Mouse (Mus musculus) lung, embryonic 16.5 days (tissue): ENCODE results near the gene Cfap73. TPM values are rescaled to one million over a fixed set of nuclear protein-coding genes. Genes with fewer than 3 reads are reported as not detected.

Source experiments
- ATAC-seq: fragments of 200-750 bp; cut with Nextera tagmentation; 2 replicates; pipeline ENCODE4 v1.8.0; 2017; ENCODE audit warnings: low read depth, mild to moderate bottlenecking, moderate library complexity
- H3K27ac ChIP-seq: fragments of 300-500 bp; sonication (generic); 2 replicates; pipeline ENCODE4 v1.5.1; 2014; ENCODE audit warnings: mild to moderate bottlenecking, control low read depth, low read length
- H3K27me3 ChIP-seq: fragments of 300-500 bp; sonication (generic); 2 replicates; pipeline ENCODE4 v1.6.1; 2014; ENCODE audit warnings: low read depth, low read length, mixed read lengths; ENCODE audit not compliant: control insufficient read depth, insufficient read depth
- H3K36me3 ChIP-seq: fragments of 300-500 bp; sonication (generic); 2 replicates; pipeline ENCODE4 v1.6.1; 2014; ENCODE audit warnings: low read length; ENCODE audit not compliant: control insufficient read depth, insufficient read depth
- H3K4me1 ChIP-seq: fragments of 300-500 bp; sonication (generic); replicated peaks from 2 replicates; pipeline ENCODE4 v1.6.1; 2014; ENCODE audit warnings: low read length, mixed read lengths; ENCODE audit not compliant: control insufficient read depth, insufficient read depth
- H3K4me2 ChIP-seq: fragments of 300-500 bp; sonication (generic); 2 replicates; pipeline ENCODE4 v1.6.1; 2014; ENCODE audit warnings: low read depth, low read length, control low read depth
- H3K4me3 ChIP-seq: fragments of 300-500 bp; sonication (generic); 2 replicates; pipeline ENCODE4 v1.5.1; 2014; ENCODE audit warnings: mild to moderate bottlenecking, low read length, control low read depth
- H3K9ac ChIP-seq: fragments of 300-500 bp; sonication (generic); 2 replicates; pipeline ENCODE4 v1.6.1; 2014; ENCODE audit warnings: low read length, control low read depth
- H3K9me3 ChIP-seq: fragments of 300-500 bp; sonication (generic); 2 replicates; pipeline ENCODE4 v1.6.1; 2016; ENCODE audit warnings: low read length; ENCODE audit not compliant: control insufficient read depth
- WGBS: fragments of 180-500 bp; shearing (Covaris S2); extraction: QIAGEN DNeasy Blood & Tissue Kit; methylation state at CpG from one replicate; pipeline ENCODE4 v1.1.7; 2014; 5-methylcytosine and 5-hydroxymethylcytosine counted together
- polyA plus RNA-seq: library from polyadenylated mRNA; unstranded; fragments of >200 nt; fragmentation: Nextera tagmentation; extraction: Ambion mirVana; gene quantifications from 2 replicates; pipeline ENCODE4 v1.2.1, GENCODE M21; 2015

Gene Cfap73
- polyA plus RNA-seq, 1 experiment from 2014 or later = 0.94 TPM

DNA sequence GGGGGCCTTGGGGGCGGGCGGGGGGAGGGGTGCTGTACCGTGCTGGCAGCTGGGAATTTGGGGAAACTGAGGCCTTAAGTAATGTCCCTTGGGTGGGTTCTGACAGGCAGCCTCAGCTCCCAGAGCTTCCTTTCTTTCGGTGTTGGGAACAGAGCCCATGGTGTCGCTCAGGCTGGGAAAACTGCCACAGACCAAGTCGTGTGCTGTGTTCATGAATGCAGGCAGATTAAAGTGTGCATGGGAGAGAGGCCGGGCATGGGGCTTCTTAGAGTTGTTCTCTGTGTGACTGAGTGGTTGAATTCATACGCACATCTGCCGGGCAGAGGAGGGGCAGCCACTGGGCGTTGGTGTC, 12.2 kb downstream of the Cfap73 start:
- Histone ChIP-seq H3K36me3 (peaks cover 64% of the 10 kb centered on the region), H3K4me2 (no peak overlapping the region), H3K9me3 (no peaks in the 10 kb centered on the region), H3K27me3 (no peaks in the 10 kb centered on the region), H3K27ac (no peak overlapping the region), H3K4me1 (no peaks in the 10 kb centered on the region), H3K9ac (no peak overlapping the region), H3K4me3 (no peak overlapping the region)
- WGBS = 88% methylated on average over 10 of the region's 10 CpGs
- ATAC-seq = no peak

DNA sequence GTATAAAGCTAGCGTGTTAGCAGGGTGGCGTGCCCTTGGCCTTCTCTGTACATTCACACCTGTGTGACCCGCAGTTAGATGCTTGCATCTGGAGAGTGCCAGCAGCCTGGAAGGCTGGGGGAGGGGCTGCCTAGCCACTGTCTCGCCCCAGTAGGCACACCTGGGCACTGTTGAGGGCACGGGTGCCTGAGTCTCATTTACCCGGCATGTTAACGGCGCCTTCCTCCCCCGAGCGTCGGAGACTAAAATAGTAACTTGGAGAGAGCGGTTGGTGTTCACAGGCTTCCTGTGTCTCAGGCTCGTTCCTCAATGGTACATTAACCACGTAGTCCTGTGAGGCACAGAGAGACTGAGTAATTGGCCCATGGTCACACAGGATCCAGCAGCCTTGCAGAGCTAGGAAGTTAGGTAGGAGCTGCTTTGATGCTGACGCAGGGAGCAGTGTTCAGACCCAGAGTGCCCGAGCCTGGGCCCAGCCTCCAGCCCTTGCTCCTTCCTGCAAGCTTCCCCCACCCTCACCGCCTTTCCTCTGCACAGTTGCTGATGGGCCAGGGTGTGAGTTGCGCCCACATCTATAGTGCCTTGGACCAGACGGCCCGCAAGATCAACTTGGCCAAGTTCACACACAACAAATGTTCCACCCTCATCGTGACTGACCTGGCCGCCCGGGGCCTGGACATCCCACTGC, 12.8 kb downstream of the Cfap73 start:
- no peak for ATAC-seq
- WGBS = 91% methylated on average over 23 of the region's 23 CpGs
- peaks cover 63% of the 10 kb centered on the region for H3K36me3 ChIP-seq

DNA sequence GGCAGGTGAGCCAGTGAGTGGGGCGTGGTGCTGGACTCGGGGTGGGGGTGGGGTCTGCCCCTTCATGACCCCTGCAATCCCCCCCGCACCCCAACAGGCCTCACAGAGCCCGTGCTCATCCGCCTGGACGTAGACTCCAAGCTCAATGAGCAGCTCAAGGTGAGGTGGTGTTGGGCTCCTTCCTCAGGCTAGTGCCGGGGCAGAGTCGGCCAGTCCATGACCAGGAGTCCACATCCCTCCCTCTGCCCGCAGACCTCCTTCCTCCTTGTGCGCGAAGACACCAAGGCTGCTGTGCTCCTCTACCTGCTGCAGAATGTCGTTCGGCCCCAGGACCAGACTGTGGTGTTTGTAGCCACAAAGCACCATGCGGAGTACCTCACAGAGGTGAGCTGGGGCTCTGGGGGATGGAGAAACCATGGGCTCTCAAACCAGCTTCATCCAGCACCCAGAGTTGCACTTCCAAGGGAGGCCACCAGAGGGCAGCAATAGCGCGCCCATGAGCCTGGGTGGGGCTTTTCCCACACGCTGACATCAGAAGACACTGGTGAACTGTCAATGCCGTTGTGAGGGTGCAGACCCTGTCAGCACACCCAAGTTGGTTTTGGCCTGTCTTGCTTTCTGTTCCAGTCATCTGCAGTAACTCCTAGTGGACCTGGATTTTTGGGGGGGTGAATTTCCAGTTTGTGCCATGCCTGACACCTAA, 13.5 kb downstream of the Cfap73 start:
- H3K4me2 ChIP-seq = no peak overlapping the region
- H3K4me1 ChIP-seq = no peaks in the 10 kb centered on the region
- no peaks in the 10 kb centered on the region for H3K27me3 ChIP-seq
- H3K36me3 ChIP-seq = peaks cover 66% of the 10 kb centered on the region
- H3K9me3 ChIP-seq = peaks cover 3% of the 10 kb centered on the region; the same call in 1 of the 2 replicates
- no peak overlapping the region for H3K9ac ChIP-seq
- no peak overlapping the region for H3K4me3 ChIP-seq
- 68% methylated on average over 18 of the region's 18 CpGs for WGBS
- ATAC-seq = peak; percentile 39; the same call in 1 of the 2 replicates
- no peak overlapping the region for H3K27ac ChIP-seq

More for the DNA sequence above, 12.8 kb downstream of the Cfap73 start:
- Histone ChIP-seq H3K4me1 (no peaks in the 10 kb centered on the region), H3K27me3 (no peaks in the 10 kb centered on the region), H3K27ac (no peak overlapping the region), H3K9ac (no peak overlapping the region), H3K4me3 (no peak overlapping the region), H3K9me3 (no peaks in the 10 kb centered on the region), H3K4me2 (no peak overlapping the region)

DNA sequence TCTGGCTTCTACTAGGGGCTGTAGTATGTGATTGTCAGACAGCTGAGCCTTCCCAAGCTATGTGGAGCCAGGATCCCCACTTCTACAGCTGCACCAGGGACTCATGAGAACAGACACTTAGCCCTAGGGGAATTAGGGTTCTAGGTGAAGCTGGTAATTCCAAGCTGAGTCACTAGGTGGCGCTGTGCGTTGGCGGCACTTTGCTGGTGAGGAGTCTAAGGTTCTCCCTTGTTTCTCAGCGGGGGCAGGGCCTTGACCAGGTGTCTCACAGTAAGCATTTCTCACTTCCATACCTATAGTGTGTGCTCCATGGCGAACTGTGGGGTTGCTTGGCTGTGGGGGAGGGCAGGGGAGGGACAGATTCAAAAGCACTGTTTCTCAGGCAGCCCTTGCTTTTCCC, 14.8 kb downstream of the Cfap73 start:
- 22% methylated on average over 5 of the region's 5 CpGs for WGBS
- Histone ChIP-seq H3K9ac (no peak overlapping the region), H3K4me3 (no peak overlapping the region), H3K27me3 (no peaks in the 10 kb centered on the region), H3K27ac (no peak overlapping the region), H3K4me1 (peaks cover under 1% of the 10 kb centered on the region; the same call in 1 of the 2 replicates), H3K4me2 (no peak overlapping the region), H3K9me3 (peaks cover 3% of the 10 kb centered on the region; the same call in 1 of the 2 replicates), H3K36me3 (peaks cover 54% of the 10 kb centered on the region)
- no peak for ATAC-seq

DNA sequence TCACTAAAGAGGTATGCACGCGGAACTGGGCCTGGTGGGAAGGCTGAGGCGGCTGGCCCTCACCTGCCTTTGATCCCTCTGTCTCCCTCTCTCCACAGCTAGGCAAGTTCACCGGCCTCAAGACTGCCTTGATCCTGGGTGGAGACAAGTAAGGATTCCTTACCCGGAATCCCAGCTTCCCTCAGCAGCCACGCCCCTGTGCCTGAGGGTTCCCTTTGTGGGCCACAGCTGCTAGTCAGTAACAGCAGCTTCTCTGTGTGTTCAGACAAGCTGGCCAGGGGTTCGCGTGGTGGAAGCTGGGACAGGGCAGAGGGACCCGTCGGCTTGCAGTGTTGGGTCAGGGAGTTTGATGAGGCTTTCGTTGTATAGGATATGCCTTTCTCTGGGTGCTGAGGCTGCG, 15.3 kb downstream of the Cfap73 start:
- Histone ChIP-seq H3K4me3 (no peak overlapping the region), H3K27ac (no peak overlapping the region), H3K4me2 (no peak overlapping the region), H3K36me3 (peaks cover 52% of the 10 kb centered on the region), H3K27me3 (no peaks in the 10 kb centered on the region), H3K9ac (no peak overlapping the region), H3K9me3 (peaks cover 3% of the 10 kb centered on the region; the same call in 1 of the 2 replicates), H3K4me1 (peaks cover 5% of the 10 kb centered on the region)
- no peak for ATAC-seq
- WGBS = 84% methylated on average over 12 of the region's 12 CpGs

DNA sequence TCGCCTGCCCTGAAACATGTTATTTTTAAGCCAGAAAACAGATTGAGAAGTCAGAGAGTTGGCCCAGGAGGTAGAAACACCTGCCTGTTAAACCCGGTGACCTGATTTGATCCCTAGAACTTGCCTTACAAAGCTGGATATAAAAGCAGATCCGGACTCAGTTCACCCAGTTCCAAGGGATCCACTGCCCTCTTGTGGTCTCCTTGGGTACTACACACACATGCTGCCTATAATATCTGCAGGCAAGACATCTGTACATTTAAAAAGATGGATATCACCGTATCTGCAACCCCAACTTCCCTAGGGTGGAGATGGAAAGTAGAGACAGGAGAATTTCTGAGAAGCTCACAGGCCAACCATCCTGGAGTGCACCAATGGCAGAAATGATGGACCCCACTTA, 18.1 kb downstream of the Cfap73 start:
- no peak overlapping the region for H3K4me3 ChIP-seq
- H3K4me1 ChIP-seq = peaks cover 16% of the 10 kb centered on the region
- H3K9ac ChIP-seq = no peak overlapping the region
- ATAC-seq = no peak
- WGBS = 95% methylated on average over 4 of the region's 4 CpGs
- H3K27me3 ChIP-seq = no peaks in the 10 kb centered on the region
- H3K4me2 ChIP-seq = no peak overlapping the region
- peaks cover 3% of the 10 kb centered on the region; the same call in 1 of the 2 replicates for H3K9me3 ChIP-seq
- no peak overlapping the region for H3K27ac ChIP-seq
- H3K36me3 ChIP-seq = peaks cover 36% of the 10 kb centered on the region

DNA sequence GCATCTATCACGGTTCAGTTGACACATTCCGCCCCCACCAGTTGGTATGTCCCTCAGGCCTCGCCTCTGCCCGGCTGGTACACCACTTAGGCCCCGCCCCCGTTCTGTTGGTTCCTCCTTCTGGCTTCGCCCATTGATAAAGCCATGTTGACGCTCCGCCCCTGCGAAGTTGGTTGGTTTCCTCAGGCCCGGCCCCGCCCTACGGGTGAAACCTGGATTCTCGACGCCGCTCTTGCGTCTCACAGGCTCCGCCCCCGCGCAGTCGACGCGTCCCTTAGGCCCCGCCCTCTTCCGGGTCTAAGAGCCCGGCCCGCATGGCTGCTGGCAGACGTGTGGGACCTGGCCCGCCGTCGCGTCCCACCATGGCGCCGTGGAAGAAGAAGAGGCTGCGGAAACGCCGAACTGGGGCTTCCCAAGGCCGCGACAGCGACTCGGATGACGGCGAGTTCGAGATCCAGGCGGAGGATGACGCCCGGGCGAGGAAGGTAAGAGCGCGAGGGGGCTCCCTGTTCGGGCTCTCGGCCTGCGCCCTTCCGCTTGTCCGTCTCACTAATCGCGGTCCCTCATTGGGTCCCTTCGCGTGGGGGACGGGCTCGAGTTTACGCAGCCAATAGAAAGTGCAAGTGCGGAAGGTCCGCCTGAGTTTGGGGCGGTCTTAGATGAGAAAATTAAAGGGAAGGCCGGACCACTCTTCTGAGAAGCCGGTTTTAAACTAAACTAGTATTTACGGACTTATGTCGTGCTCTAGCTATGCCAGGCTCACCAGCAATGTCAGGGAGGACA, 21.0 kb downstream of the Cfap73 start:
- WGBS = under 1% methylated on average over 69 of the region's 69 CpGs
- Histone ChIP-seq H3K9me3 (peaks cover 3% of the 10 kb centered on the region; the same call in 1 of the 2 replicates), H3K36me3 (peaks cover 14% of the 10 kb centered on the region; the same call in 1 of the 2 replicates), H3K4me3 (peak overlapping the region; percentile 67), H3K9ac (peak overlapping the region; percentile 72), H3K27me3 (no peaks in the 10 kb centered on the region), H3K27ac (peak overlapping the region; percentile 85), H3K4me2 (peak overlapping the region; percentile 84), H3K4me1 (peaks cover 17% of the 10 kb centered on the region)
- peak; percentile 95 for ATAC-seq

DNA sequence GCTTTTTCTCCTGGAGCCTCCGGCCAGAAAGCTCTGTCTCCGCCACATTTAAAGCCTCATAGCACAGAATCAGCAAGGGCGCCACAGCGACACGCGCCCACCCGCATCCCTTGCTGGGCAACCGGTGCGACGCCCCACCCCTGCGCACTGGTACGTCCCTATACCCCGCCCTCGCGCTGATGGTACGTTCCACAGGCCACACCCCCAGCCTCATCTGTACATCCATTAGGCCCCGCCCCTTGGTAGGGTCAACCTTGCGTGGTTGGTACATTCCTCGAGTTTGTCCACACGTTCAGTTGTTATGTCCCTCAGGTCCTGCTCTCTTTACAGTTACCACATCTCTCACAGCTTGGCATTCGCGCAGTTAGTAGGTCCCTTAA, 21.6 kb downstream of the Cfap73 start, which contains the start of the genes Rita1 and Ddx54:
Gene Rita1 (minus strand): TSS at position 148 of the 380 bp plus-strand sequence.
Gene Ddx54 (plus strand): TSS at position 298 of the 380 bp plus-strand sequence.
- 0% methylated on average over 22 of the region's 22 CpGs for WGBS
- peak; percentile 90 for ATAC-seq
- peak within 1 kb of the TSS; percentile 67 for H3K4me3 ChIP-seq
- peaks cover 17% of the 10 kb centered on the region for H3K4me1 ChIP-seq
- peaks cover 3% of the 10 kb centered on the region; the same call in 1 of the 2 replicates for H3K9me3 ChIP-seq
- H3K9ac ChIP-seq = peak within 1 kb of the TSS; percentile 72
- peaks cover 14% of the 10 kb centered on the region; the same call in 1 of the 2 replicates for H3K36me3 ChIP-seq
- H3K4me2 ChIP-seq = peak within 1 kb of the TSS; percentile 84
- H3K27me3 ChIP-seq = no peaks in the 10 kb centered on the region
- H3K27ac ChIP-seq = peak within 1 kb of the TSS; percentile 85
